Mouse (Mus musculus): ENCODE data around the gene Abcg5. TPM values are rescaled to one million over a fixed set of nuclear protein-coding genes. Genes with fewer than 3 reads are reported as not detected.

The Abcg5 gene
- total RNA-seq, 4 experiments from 2014 or later = not detected

- DNase-seq (ENCODE audit: low spot score in 2 of 2) = no peak
These were observed 70.8 kb downstream of the Abcg5 start for GRCm38 (mm10) chr17:84611971-84612370.

GRCm38 (mm10) chr17:84611500-84611899 lies 71.3 kb downstream of the Abcg5 start:
- DNase-seq (ENCODE audit: low spot score in 2 of 2) = no peak

- no peak for DNase-seq (ENCODE audit: low spot score in 2 of 2)
These were observed 74.2 kb downstream of the Abcg5 start for GRCm38 (mm10) chr17:84608606-84609005.

Other genes starting within 250 kb of the Abcg5 start
- gene Thada, start 216.8 kb downstream of the Abcg5 start, total RNA-seq (2022) = 10 to 100 TPM; 14.7 to 20.5 (median 16.9) TPM
- 1 to 10 TPM; 6.2 to 8.2 (median 6.5) TPM for gene Plekhh2, start 171.1 kb downstream of the Abcg5 start, total RNA-seq (2022)
- 10 to 100 TPM; 21.0 to 27.2 (median 23.5) TPM for gene Dync2li1, start 56.5 kb downstream of the Abcg5 start, total RNA-seq (2022)
- not detected for gene Abcg8, start 6.7 kb downstream of the Abcg5 start, total RNA-seq (2022)
- 10 to 100 TPM; 62.3 to 66.0 (median 63.4) TPM for gene Lrpprc, start 107.8 kb upstream of the Abcg5 start, total RNA-seq (2022)